Mouse (Mus musculus): ENCODE data around the gene Cish. TPM values are rescaled to one million over a fixed set of nuclear protein-coding genes. Genes with fewer than 3 reads are reported as not detected.

Gene Cish
- polyA plus RNA-seq, 1 experiment from 2014 or later = 3.7 TPM

DNA sequence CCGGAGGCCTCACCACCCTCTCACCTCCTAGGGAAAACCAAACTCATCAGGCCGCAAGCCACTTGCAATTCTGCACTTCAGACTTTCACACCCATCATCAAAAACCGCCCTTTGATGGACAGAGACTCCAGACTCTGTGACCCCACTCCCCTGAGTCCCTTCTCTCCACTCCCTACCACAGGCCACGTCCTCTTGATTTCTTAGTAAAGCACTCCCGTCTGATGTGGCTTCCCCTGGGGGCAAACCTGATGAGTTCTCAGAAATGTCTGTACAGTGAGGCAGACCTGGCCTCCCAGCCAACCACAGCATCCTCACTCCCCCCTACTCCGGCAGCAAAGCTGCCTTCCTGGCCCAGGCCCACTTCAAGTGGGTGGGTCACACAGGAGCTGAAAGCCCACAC is 38.5 kb downstream of the Cish start:
- WGBS = 82% methylated on average over 6 of the region's 6 CpGs

DNA sequence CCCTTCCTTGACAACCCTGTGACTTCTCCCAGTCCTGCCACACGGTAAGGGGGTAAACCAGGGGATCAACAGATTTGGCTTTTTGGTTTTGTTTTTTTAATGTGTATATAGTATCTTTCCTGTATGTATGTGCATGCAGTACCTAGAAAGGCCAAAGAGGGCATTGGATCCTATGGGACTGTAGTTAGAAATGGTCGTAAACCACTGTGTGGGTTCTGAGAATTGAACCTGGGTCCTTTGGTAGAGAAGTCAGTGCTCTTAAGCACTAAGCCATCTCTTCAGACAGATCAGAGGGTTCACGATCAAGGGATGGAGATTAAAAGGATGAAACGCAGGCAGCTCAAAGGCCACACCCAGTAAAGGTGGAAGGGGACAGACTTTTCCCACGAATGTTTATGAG is 39.2 kb downstream of the Cish start:
- no peak overlapping the region for H3K9ac ChIP-seq (replicated peaks; ENCODE audit: low read length)
- H3K4me2 ChIP-seq (ENCODE audit: low read depth, low read length) = no peak overlapping the region
- WGBS = 83% methylated on average over 5 of the region's 5 CpGs
- DNase-seq (ENCODE audit: low spot score) (no peak), ATAC-seq (replicated peaks; ENCODE audit: insufficient number of reproducible peaks, low FRiP score, low TSS enrichment, low read depth) (no peak)
- no peaks in the 10 kb centered on the region for H3K27me3 ChIP-seq (ENCODE audit: control insufficient read depth, insufficient read depth, low read length)
- no peak overlapping the region for H3K4me3 ChIP-seq (ENCODE audit: low read depth, low read length)
- no peaks in the 10 kb centered on the region for H3K9me3 ChIP-seq (replicated peaks; ENCODE audit: control insufficient read depth, low read length)
- no peaks in the 10 kb centered on the region for H3K36me3 ChIP-seq (replicated peaks; ENCODE audit: control insufficient read depth, insufficient read depth, low read depth, low read length)
- no peaks in the 10 kb centered on the region for H3K4me1 ChIP-seq (ENCODE audit: control insufficient read depth, insufficient read depth, low read length)
- H3K27ac ChIP-seq (replicated peaks; ENCODE audit: low read depth, low read length) = no peak overlapping the region

More for the DNA sequence above, 38.5 kb downstream of the Cish start:
- H3K27ac ChIP-seq (replicated peaks; ENCODE audit: low read depth, low read length) = no peak overlapping the region
- ATAC-seq (replicated peaks; ENCODE audit: insufficient number of reproducible peaks, low FRiP score, low TSS enrichment, low read depth) (no peak), DNase-seq (ENCODE audit: low spot score) (no peak)
- no peaks in the 10 kb centered on the region for H3K27me3 ChIP-seq (ENCODE audit: control insufficient read depth, insufficient read depth, low read length)
- H3K4me1 ChIP-seq (ENCODE audit: control insufficient read depth, insufficient read depth, low read length) = no peaks in the 10 kb centered on the region
- no peak overlapping the region for H3K4me3 ChIP-seq (ENCODE audit: low read depth, low read length)
- H3K36me3 ChIP-seq (replicated peaks; ENCODE audit: control insufficient read depth, insufficient read depth, low read depth, low read length) = no peaks in the 10 kb centered on the region
- H3K9ac ChIP-seq (replicated peaks; ENCODE audit: low read length) = no peak overlapping the region
- no peaks in the 10 kb centered on the region for H3K9me3 ChIP-seq (replicated peaks; ENCODE audit: control insufficient read depth, low read length)
- no peak overlapping the region for H3K4me2 ChIP-seq (ENCODE audit: low read depth, low read length)

DNA sequence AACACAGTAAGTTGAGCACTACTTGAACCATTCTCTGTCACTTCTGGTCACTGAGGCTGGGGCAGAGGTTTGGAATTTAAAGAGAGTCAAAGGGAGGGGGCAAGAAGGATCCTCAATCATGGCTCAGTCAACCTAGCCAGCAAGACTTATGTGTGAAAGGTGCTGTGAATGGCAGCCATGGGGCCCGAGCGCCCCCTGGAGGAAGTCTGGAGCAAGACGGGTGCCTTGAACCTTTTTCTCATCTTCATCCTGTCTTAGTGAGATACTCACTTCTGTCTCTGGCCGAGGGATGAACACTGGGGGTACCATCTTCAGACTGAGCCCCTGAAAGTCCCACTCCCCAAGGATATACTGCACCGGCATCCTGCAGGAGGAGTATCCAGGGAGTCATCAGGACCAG is 40.1 kb downstream of the Cish start:
- peak; percentile 57 for DNase-seq (ENCODE audit: low spot score)
- ATAC-seq (replicated peaks; ENCODE audit: insufficient number of reproducible peaks, low FRiP score, low TSS enrichment, low read depth) = no peak
- no peaks in the 10 kb centered on the region for H3K9me3 ChIP-seq (replicated peaks; ENCODE audit: control insufficient read depth, low read length)
- H3K4me3 ChIP-seq (ENCODE audit: low read depth, low read length) = no peak overlapping the region
- H3K4me1 ChIP-seq (ENCODE audit: control insufficient read depth, insufficient read depth, low read length) = no peaks in the 10 kb centered on the region
- H3K4me2 ChIP-seq (ENCODE audit: low read depth, low read length) = no peak overlapping the region
- H3K27me3 ChIP-seq (ENCODE audit: control insufficient read depth, insufficient read depth, low read length) = no peaks in the 10 kb centered on the region
- H3K27ac ChIP-seq (replicated peaks; ENCODE audit: low read depth, low read length) = no peak overlapping the region
- no peaks in the 10 kb centered on the region for H3K36me3 ChIP-seq (replicated peaks; ENCODE audit: control insufficient read depth, insufficient read depth, low read depth, low read length)
- WGBS = 15% methylated on average over 5 of the region's 5 CpGs
- H3K9ac ChIP-seq (replicated peaks; ENCODE audit: low read length) = no peak overlapping the region

DNA sequence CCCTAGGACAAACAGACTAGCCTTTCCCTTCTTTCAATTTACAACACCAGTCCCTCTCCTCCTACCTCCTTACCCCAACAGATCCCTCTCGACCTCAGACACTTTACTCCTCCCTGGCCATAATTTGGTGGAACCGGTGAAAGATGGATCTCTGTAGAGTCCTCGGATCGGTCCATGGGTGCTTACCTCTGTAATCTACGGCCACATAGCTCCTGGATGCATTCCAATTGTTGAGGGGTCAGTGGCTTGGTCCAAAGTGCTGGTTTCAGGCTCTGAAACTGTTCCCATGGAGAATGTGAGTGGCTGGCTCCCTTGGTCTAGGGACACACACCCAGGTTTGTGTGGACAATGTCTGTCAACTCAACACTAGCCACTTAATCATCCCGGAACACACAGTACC is 40.6 kb downstream of the Cish start:
- WGBS = 90% methylated on average over 6 of the region's 6 CpGs
- no peaks in the 10 kb centered on the region for H3K27me3 ChIP-seq (ENCODE audit: control insufficient read depth, insufficient read depth, low read length)
- no peak for ATAC-seq (replicated peaks; ENCODE audit: insufficient number of reproducible peaks, low FRiP score, low TSS enrichment, low read depth)

DNA sequence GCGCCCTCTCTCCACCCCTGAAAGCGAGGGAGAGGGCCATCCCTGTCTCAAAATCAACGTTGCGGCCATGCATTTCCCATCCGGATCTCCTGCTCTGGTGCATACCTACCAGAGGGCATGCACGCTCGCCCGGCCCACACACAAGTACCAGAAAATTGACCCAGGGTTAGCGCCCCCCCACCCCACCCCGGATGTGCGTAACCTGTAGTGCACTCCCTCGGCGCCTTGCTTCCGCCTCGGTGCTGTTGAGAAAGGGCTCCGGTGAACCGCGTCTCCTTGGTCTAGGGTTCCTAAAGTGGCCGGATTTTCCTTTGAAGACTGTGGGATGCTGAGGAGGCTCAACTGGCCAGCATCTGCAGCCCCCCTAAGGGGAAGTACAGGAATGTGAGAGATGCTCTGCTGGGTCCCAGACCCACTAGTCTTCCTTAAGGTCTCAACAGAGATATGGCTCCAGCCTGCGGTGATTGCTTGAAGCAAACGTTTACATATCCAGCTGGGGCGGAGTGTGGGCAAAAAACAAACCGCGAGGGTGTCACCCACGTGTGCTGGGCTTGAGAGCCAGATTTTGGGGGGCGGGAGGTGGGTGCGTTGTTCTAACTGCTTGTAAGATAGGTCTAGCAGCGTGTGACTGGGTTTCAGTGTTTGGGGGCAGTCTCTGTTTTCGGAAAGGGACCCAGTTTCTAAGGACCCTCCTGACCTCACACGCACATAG is 42.5 kb downstream of the Cish start, which contains the start of gene Hemk1:
Gene Hemk1 (minus strand): TSS at position 179 of the 712 bp plus-strand sequence.
- Histone ChIP-seq H3K27me3 (ENCODE audit: control insufficient read depth, insufficient read depth, low read length) (no peaks in the 10 kb centered on the region), H3K4me1 (ENCODE audit: control insufficient read depth, insufficient read depth, low read length) (no peaks in the 10 kb centered on the region), H3K9ac (replicated peaks; ENCODE audit: low read length) (peak within 1 kb of the TSS; percentile 71), H3K4me3 (ENCODE audit: low read depth, low read length) (peak within 1 kb of the TSS; percentile 51), H3K9me3 (replicated peaks; ENCODE audit: control insufficient read depth, low read length) (no peaks in the 10 kb centered on the region), H3K4me2 (ENCODE audit: low read depth, low read length) (peak within 1 kb of the TSS; percentile 83), H3K27ac (replicated peaks; ENCODE audit: low read depth, low read length) (no peak within 1 kb of the TSS), H3K36me3 (replicated peaks; ENCODE audit: control insufficient read depth, insufficient read depth, low read depth, low read length) (no peaks in the 10 kb centered on the region)
- ATAC-seq (replicated peaks; ENCODE audit: insufficient number of reproducible peaks, low FRiP score, low TSS enrichment, low read depth) (peak; percentile 37; the same call in 1 of the 2 replicates), DNase-seq (ENCODE audit: low spot score) (peak; percentile 86)
- WGBS = 5% methylated on average over 30 of the region's 30 CpGs

More for the DNA sequence above, 40.6 kb downstream of the Cish start:
- Histone ChIP-seq H3K27ac (replicated peaks; ENCODE audit: low read depth, low read length) (no peak overlapping the region), H3K4me3 (ENCODE audit: low read depth, low read length) (no peak overlapping the region), H3K9ac (replicated peaks; ENCODE audit: low read length) (no peak overlapping the region), H3K9me3 (replicated peaks; ENCODE audit: control insufficient read depth, low read length) (no peaks in the 10 kb centered on the region), H3K4me1 (ENCODE audit: control insufficient read depth, insufficient read depth, low read length) (no peaks in the 10 kb centered on the region), H3K36me3 (replicated peaks; ENCODE audit: control insufficient read depth, insufficient read depth, low read depth, low read length) (no peaks in the 10 kb centered on the region), H3K4me2 (ENCODE audit: low read depth, low read length) (no peak overlapping the region)
- no peak for DNase-seq (ENCODE audit: low spot score)

DNA sequence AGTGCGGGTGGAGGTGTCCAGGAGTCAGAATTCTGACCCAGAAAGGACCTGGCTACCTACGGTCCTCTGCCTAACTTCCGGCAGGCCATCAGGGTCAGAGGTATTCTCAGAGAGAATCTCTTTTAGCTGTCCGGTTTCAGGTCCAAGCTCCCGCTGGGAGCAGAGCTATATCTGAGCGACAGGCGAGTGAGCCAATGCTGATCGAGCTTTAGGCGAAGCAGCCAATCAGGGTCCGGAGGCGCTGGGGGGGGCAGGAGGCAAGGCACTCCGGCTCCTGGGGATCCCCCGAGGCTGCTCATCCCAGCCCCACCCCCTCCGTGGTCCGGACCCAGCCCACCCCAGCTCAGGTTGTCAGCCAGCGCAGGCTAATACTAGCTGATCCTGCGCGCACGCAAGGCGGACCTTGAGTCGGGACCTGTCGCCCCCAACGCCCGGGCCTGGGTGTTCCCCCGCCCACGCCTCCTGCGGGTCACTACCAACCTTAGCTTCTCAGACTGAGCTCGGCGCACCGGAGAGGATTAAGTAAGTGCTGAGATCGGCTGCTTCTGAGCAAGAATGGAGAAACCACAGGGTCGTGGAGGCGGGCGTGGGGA is 44.5 kb downstream of the Cish start, which contains the start of gene 6430571L13Rik:
Gene 6430571L13Rik (plus strand): TSS at position 336 of the 593 bp plus-strand sequence.
- H3K27ac ChIP-seq (replicated peaks; ENCODE audit: low read depth, low read length) = no peak within 1 kb of the TSS
- H3K36me3 ChIP-seq (replicated peaks; ENCODE audit: control insufficient read depth, insufficient read depth, low read depth, low read length) = no peaks in the 10 kb centered on the region
- WGBS = under 1% methylated on average over 34 of the region's 34 CpGs

DNA sequence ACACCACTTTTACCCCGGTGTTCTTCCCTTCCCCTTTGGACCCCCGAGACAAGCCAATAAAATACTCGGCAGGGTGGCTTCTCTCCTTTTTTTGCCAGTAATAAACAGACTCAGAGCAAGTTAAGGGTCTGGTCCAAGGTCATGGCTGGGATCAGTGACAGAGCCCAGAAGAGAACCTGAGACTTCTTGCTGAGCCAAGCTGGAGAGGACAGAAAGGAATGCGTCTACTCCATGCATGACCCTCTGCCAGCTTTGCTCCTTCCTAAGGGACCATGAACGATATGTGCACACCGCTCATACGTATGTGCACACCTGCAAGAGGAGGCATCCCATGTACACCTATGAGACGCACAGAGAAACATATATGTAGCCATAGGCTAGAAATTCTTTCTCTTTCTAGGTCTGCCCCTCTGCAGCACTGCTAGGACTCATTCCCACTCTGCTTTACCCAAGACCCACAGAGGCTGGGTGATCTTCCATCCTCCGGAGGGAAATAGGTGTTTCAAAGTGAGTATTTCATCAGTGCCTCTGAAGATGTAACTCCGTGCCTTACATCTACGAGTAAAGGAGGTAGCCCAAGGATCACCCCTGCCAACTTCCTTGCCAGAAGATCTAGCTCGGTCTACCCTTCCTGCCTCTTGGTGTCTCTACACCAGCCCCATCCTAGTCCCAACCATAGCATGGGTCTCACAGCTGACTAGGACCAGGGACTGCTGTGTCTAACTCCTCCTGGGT is 45.3 kb downstream of the Cish start:
- Histone ChIP-seq H3K36me3 (replicated peaks; ENCODE audit: control insufficient read depth, insufficient read depth, low read depth, low read length) (no peaks in the 10 kb centered on the region), H3K27ac (replicated peaks; ENCODE audit: low read depth, low read length) (no peak overlapping the region), H3K9me3 (replicated peaks; ENCODE audit: control insufficient read depth, low read length) (no peaks in the 10 kb centered on the region), H3K27me3 (ENCODE audit: control insufficient read depth, insufficient read depth, low read length) (no peaks in the 10 kb centered on the region), H3K4me3 (ENCODE audit: low read depth, low read length) (peak overlapping the region; percentile 60), H3K9ac (replicated peaks; ENCODE audit: low read length) (peak overlapping the region; percentile 61; the same call in 1 of the 2 replicates), H3K4me1 (ENCODE audit: control insufficient read depth, insufficient read depth, low read length) (no peaks in the 10 kb centered on the region), H3K4me2 (ENCODE audit: low read depth, low read length) (peak overlapping the region; percentile 85)
- DNase-seq (ENCODE audit: low spot score) (no peak), ATAC-seq (replicated peaks; ENCODE audit: insufficient number of reproducible peaks, low FRiP score, low TSS enrichment, low read depth) (no peak)
- WGBS = 55% methylated on average over 12 of the region's 12 CpGs

More for the DNA sequence above, 44.5 kb downstream of the Cish start, which contains the start of gene 6430571L13Rik:
- H3K4me3 ChIP-seq (ENCODE audit: low read depth, low read length) = peak within 1 kb of the TSS; percentile 60
- no peaks in the 10 kb centered on the region for H3K27me3 ChIP-seq (ENCODE audit: control insufficient read depth, insufficient read depth, low read length)
- peak within 1 kb of the TSS; percentile 85 for H3K4me2 ChIP-seq (ENCODE audit: low read depth, low read length)
- no peaks in the 10 kb centered on the region for H3K9me3 ChIP-seq (replicated peaks; ENCODE audit: control insufficient read depth, low read length)
- H3K9ac ChIP-seq (replicated peaks; ENCODE audit: low read length) = peak within 1 kb of the TSS; percentile 61
- DNase-seq (ENCODE audit: low spot score) = peak; percentile 95
- H3K4me1 ChIP-seq (ENCODE audit: control insufficient read depth, insufficient read depth, low read length) = no peaks in the 10 kb centered on the region
- peak; percentile 91 for ATAC-seq (replicated peaks; ENCODE audit: insufficient number of reproducible peaks, low FRiP score, low TSS enrichment, low read depth)

Measured in embryonic facial prominence, embryonic 11.5 days (tissue).